Mouse (Mus musculus): ENCODE results near the gene Mlph.

GRCm38 (mm10) chr1:90967583-90967982 is 52.7 kb downstream of the Mlph start:
- no peak for TF ChIP-seq ZNF384 (IDR thresholded peaks at IDR 0.05; ENCODE audit: low read depth, low read length)
- no peak for TF ChIP-seq CHD2 (IDR thresholded peaks at IDR 0.05; ENCODE audit: low read depth, low read length)
- no peak for TF ChIP-seq HCFC1 (IDR thresholded peaks at IDR 0.05; ENCODE audit: borderline replicate concordance, insufficient read depth, low read length)
